Mouse (Mus musculus) adrenal gland, adult 18-20 months (tissue): ENCODE data around the gene Zbtb5. TPM values are rescaled to one million over a fixed set of nuclear protein-coding genes. Genes with fewer than 3 reads are reported as not detected.
"Not testable (repeated sequence)": the region's sequence is repeated elsewhere in the genome, so short reads cannot be mapped to it uniquely, and the experiment has no call there.

ENCODE experiments used
- DNase-seq, 2 experiments: peaks; one replicate each; pipeline ENCODE4 v3.0.0; 2021 to 2022; ENCODE audit warnings: low spot score in 2 of 2
- long read RNA-seq, 2 experiments: library from polyadenylated mRNA; stranded (forward); transcript quantifications; one replicate each; pipeline ENCODE4 v2.0.0; 2021
- total RNA-seq, 2 experiments: library from RNA; stranded (reverse); gene quantifications; 1 replicate in 1 of 2; 2 replicates in 1 of 2; pipeline ENCODE4 v1.2.3; 2021

The Zbtb5 gene
- total RNA-seq, result 1 to 10 TPM; 9.7 to 10.0 TPM
- long read RNA-seq, experiment 1, full-length matches to known transcripts, result 6 of 9 reads
- long read RNA-seq, experiment 1, partial matches to known transcripts, result 0 of 9 reads
- long read RNA-seq, experiment 1, other reads (novel, unspliced or antisense), result 3 of 9 reads
- long read RNA-seq, experiment 2, full-length matches to known transcripts, result 13 of 20 reads
- long read RNA-seq, experiment 2, partial matches to known transcripts, result 0 of 20 reads
- long read RNA-seq, experiment 2, other reads (novel, unspliced or antisense), result 7 of 20 reads

DNA sequence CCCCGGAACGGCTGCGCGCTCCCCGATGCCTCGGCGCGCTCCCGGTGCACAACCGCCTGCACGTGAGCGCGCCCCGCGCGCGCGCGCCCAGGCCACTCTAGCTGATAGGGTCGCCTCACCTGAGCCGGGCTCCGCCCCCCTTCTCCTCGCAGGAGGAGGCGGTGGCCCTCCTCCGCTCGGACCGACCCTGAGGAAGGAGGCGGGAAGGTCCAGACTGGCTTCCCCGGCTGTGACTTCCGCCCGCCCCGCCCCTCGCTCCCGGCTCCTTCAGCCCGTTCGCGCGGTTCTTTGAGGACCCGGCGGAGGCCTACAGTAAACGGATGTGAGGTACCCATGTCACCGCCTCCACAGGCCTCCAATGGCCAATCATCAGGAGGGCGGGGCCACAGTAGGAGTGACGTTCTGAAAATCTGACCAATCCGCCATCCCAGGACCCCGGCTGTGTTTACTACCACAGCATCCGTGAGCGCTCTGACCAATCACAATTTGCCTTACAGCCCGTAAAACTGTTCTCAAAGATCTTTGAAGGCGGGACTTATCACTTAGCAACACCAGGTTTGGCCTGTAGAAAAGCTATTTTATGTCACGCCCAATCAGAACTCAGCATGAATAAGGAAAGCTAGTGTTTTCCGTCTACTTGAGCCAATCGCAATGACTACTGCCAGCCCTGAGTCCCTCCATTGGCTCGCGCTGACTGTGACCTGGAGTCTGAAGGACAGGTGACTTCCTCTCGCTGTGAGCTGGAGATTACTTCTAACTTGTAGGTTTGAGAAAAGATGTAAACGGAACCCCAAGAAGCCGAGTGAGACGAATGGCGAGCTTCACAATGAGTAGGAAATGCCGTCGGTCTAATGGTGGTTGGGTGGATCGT, at the start of gene Zbtb5:
TSS of gene Zbtb5 (minus strand) at position 308 of the 871 bp plus-strand sequence.
- peak; percentile 91 for DNase-seq

DNA sequence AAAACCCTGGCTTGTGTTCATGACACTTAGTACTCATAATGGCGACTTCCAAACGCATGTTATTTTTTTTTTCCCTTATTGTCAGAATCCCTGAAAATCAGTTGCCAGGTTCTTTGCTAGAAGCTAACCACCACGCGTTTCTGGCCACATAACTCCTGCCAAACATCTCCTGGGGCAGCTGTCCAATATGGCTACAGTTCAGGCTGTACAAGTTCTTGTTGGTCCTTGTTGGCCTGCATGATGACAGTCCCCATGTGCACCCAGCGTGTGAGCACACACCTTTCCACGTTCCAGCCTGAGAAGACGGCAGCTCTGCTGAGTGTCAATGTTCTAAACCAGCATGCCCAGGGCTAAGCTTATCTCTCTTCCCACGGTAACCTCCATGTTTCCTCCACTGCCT, 43.2 kb upstream of the Zbtb5 start:
- DNase-seq, result no peak

DNA sequence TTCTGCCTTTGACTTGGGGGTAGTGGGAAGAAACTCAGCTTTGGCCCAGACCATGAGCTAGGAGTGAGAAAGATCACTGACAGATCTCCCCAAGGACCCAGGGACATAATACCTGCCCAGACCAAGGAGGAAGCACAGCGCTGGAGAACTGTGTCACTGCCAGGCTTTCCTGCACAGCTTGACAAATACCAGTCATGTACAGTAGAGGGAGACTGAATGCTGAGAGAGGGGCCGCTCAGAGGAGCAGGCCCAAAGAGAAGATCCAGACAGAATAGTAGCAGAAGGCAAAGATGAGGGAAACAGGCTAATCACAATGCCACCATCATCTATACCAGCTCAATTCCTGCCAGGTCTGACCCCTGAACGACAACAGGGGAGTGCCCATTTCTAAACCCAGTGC, 42.6 kb upstream of the Zbtb5 start:
- no peak for DNase-seq

DNA sequence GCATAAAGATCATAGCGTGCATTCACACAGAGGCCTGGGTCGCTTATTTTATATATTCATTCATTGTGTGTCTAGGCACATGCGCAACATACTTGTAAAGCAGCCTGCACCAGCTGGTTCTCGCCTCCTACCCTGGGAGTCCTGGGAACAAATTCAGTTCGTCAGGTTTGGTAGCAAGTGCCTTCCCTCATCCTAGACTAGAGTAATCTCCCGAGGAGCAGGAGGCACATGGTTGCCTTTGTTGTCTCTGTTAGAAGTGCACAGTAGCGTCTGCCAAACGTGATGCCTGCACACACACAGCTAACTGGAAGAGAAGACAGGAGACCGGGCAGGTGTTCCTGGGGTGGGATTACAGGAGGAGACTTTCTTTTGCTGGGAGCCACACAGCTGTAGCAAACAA, 35.7 kb upstream of the Zbtb5 start:
- DNase-seq, result no peak

DNA sequence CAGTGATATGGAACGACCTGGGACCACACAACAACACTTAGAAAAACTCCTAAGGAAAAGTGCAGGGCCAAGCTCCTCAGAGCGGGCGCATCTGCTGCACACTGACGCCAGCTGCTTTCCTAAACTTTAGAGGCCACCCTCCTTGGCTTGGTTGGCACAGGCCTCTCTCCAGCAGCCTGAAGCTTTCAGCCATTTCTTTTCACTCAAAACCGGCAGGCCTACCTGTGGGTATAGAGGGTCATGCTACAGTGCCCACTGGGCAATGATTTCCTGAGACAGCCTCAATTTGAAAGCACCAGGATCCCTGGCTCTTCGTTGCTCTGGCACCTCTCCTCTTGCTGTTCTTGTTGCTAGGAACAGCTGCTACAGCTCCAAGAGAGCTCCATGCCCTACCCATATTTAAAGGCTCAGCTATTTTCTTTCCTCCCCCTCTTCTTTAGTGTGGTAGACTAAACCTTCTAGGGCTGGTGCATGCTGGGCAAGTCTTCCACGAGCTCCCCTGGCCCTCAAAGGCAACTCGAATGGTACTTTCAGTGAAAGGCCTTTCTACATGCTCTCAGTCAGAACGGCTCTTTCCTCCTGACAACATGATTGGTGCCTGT, 35.2 kb upstream of the Zbtb5 start:
- no peak for DNase-seq

GRCm38 (mm10) chr4:45046679-45047078, 34.5 kb upstream of the Zbtb5 start:
- DNase-seq, result no peak

DNA sequence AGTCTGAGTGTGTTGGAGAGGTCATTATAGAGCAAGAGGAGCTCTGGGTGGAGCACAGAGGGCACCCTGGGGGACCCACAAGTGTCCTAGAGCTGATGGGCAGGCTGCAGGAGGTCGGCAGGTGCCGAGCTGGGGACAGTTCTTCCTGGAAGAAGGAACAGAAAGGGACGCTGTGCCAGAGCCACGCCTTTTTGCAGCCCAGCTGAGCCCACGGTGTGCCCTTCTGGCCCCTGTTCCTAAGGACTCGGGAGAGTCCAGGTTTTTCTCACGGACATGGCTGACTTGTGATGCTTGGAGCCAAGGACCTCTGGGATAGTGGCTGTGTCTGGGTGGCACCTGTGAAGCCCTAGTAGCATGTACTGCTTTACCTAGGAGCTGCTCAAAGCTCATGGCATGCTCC, 28.6 kb upstream of the Zbtb5 start:
- DNase-seq, result no peak

DNA sequence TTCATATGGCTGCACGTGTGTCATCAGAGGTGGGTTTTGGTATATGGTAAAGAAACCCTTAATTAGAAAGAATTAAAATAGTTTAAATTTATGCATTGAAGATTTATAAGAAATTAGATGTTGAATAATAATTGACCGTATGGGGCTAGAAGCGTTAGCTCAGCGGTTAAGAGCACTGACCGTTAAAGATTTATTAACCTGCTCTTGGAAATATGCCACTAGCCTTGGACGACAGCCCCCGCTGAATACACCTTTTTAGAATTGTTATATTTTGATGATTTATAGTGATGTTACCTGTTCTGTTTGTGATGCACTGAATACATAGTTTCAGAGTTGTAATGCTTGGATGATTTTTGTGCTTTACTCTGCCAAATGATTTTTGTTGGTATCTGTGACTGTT, 27.3 kb upstream of the Zbtb5 start:
- DNase-seq, result not testable (repeated sequence)

DNA sequence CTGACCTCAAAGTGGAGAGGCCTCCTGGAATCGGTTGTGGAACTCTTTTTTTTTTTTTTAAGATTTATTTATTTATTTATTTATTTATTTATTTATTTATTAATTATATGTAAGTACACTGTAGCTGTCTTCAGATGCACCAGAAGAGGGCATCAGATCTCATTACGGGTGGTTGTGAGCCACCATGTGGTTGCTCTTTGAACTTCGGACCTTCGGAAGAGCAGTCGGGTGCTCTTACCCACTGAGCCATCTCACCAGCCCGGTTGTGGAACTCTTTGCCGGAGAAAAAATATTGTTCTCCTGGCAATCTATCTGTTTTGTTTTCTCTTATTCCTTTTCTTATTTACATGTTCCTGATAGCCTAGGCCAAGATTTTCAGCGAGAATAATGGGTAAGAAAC, 26.7 kb upstream of the Zbtb5 start:
- not testable (repeated sequence) for DNase-seq

DNA sequence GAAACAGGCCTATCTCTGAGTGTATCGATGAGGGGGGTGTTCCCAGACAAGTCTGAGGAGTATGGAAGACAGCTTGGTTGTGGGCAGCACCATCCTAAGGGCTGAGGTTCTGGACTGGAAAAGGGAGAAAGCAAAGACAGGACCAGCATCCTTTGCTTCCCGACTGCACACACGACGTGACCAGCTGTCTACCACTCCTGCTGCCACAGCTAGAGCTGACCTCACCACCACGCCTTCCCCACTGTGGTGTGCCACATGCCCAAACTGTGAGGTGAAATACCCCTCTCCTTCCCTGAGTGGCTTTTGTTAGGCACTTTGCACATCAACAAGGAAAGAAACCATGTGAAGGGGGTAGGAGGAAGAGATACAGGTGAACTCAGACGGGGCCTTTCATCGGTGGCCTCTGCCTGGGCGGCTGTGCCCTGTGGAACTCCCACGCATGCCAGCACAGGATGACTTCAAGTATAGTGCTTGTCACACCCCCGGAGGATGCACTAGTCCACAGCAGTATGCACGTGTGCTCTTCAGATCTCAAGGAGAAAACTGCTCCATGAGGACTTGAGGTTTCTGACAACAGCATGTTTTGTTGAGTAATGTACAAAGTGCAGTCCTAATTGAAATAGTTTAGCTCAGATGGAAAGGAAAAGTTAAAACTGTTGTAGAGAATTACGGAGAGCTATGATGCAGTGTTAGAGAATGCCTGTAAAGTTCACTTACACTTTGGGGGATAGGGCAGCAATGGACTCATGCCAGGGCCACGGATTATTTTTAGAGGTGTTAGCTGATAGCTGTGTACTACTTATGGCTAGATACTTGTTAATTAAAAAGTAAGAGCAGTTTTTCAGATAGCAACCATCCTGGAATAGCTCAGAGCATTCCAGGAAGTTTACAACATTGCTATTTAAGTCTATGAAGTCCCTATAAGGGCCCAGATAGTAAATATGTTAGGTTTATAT, 25.5 kb upstream of the Zbtb5 start:
- no peak for DNase-seq

- DNase-seq, result no peak
Observed at GRCm38 (mm10) chr4:45036571-45036970, 24.4 kb upstream of the Zbtb5 start.

DNA sequence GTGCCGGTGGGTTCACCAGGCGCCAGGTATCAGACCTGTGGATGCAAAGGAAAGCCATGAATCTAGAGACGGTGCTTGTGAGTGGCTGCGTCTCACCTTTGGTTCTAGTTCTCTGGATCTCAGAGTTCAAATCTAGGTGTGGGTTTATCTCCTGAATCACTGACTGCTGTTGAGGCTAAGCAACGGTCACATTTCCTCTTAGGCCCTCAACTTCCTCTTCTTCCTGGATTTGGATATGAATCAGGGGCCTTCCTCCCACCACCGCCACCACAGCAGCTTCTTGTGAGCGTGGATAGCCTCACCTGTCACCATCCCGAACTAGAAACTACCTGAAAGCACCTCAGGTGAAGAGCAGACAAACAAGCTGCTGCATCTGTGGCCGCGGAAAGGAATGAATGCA, 23.8 kb upstream of the Zbtb5 start:
- DNase-seq, result no peak

GRCm38 (mm10) chr4:45034693-45035628, 22.7 kb upstream of the Zbtb5 start:
- peak; percentile 42 to 58 for DNase-seq

- DNase-seq, result no peak
Observed at GRCm38 (mm10) chr4:45032586-45032985, 20.4 kb upstream of the Zbtb5 start.

DNA sequence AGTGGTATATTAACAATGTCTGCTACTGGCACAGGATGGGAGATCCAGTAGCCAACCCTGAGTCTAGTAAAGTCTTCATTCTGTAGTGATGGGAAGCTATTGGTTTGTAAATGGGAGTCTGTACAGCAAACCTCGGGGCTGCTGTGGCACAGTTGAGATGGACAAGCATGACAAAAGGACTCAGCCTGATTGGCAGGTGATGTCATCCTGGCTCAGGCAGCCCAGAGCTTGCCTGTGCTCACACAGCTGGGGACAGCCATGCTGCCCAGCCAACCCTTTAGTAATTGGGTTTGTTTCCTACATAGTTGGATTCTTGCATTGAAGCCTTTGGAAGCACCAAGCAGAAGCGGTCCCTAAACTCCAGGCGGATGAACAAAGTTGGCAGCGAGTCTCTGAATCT, 14.2 kb upstream of the Zbtb5 start:
- DNase-seq, result no peak

- DNase-seq, result no peak
Observed at GRCm38 (mm10) chr4:45019009-45019408, 6.8 kb upstream of the Zbtb5 start.

DNA sequence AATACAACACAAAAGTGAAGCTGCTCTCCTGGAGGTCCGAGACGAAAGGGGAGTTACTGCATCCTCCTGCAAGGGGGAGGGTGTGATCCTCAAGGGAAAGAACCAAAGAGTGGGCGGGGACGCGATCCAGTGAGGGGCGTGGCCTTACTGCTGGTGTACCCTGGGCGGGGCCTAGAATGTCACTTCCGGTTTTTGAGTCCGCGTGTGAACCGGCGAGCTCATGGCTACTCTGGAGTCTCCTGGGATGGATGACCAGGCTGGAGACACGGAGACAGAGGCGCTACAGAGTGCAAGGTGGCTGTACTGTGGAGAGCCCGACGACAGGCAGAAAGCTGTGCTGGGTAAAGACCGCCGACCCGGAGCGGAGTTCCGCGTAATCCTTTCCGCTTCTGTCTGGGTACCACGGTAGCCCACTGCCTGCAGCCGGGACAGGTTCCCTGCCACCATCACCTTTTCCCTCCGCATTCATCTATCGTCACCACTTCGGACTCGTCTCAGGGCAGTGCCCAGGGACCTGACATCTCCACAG, 6.3 kb upstream of the Zbtb5 start, which contains the start of gene Polr1e:
TSS of gene Polr1e (plus strand) at position 132 of the 529 bp plus-strand sequence.
- peak; percentile 90 to 92 for DNase-seq

- DNase-seq, result peak; percentile 51 to 61
Observed at GRCm38 (mm10) chr4:45015615-45016014, 3.4 kb upstream of the Zbtb5 start.

GRCm38 (mm10) chr4:45013537-45013936, 1.3 kb upstream of the Zbtb5 start:
- no peak for DNase-seq
